Mouse (Mus musculus): ENCODE results near the gene Gm21748. TPM values are rescaled to one million over a fixed set of nuclear protein-coding genes. Genes with fewer than 3 reads are reported as not detected.
"Not testable (repeated sequence)": the region's sequence is repeated elsewhere in the genome, so short reads cannot be mapped to it uniquely, and the experiment has no call there.

Gene Gm21748
- total RNA-seq (2021) = not detected

GRCm38 (mm10) chrY:90839077-90839476 lies at the start of gene Gm21748:
Gene Gm21748 (minus strand): TSS chrY:90839177.
- intact Hi-C loops (cut with DNase I); DNase-seq: not testable (repeated sequence)

Other genes with a start within 250 kb of the Gm21748 start
- gene Gm21860, start 84.4 kb downstream of the Gm21748 start, total RNA-seq (2021) = not detected
- not detected for gene Gm47283, start 54.4 kb downstream of the Gm21748 start, total RNA-seq (2021)